Mouse (Mus musculus) cortical plate, adult 2 months (tissue): Measurements from ENCODE around the gene Gng2.

Source experiments
- CTCF ChIP-seq: fragments of 200-500 bp; IDR thresholded peaks from 2 replicates; pipeline ENCODE4 v1.5.1; 2011; ENCODE audit warnings: mild to moderate bottlenecking, control low read depth, low read length; ENCODE audit not compliant: insufficient read depth; ENCODE audit errors: extremely low read depth
- POLR2A ChIP-seq: fragments of 200-500 bp; IDR thresholded peaks from 2 replicates; pipeline ENCODE4 v1.6.1; 2011; ENCODE audit warnings: mild to moderate bottlenecking, low read length, control low read depth; ENCODE audit not compliant: insufficient read depth; ENCODE audit errors: extremely low read depth

DNA sequence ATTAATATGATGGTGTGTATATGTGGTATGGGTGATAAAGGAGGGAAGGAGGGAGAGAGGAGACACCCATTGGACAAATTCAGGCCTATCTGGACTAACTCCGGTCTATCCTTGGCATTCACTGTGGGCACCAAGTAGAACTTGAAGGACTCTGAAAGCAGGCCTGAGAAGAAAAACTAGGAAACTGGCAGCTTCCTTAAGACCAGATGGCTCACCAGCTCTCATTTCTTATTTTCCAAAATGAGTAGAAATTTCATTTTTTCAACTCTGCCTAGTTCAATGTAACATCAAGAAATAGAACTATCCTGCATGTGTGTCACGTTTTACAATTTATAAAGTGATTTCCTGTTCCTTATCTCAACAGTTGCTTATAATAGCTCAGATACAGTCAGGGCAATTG, 28.0 kb downstream of the Gng2 start:
- TF ChIP-seq POLR2A: no peak
- no peak for TF ChIP-seq CTCF
